Mouse (Mus musculus): ENCODE data around the gene Arhgap23.

Arhgap23 gene

GRCm38 (mm10) chr11:97434704-97435454, 19.5 kb downstream of the Arhgap23 start:
- WGBS: 21% methylated on average over 15 of the region's 15 CpGs

- WGBS: 68% methylated on average over 13 of the region's 13 CpGs
Measured at GRCm38 (mm10) chr11:97435808-97436491, 20.6 kb downstream of the Arhgap23 start.

GRCm38 (mm10) chr11:97437745-97438144, 22.4 kb downstream of the Arhgap23 start:
- WGBS: 16% methylated on average over 5 of the region's 5 CpGs

- WGBS: 57% methylated on average over 9 of the region's 9 CpGs
Measured at GRCm38 (mm10) chr11:97438868-97439267, 23.5 kb downstream of the Arhgap23 start.

- 8% methylated on average over 37 of the region's 37 CpGs for WGBS
Measured at GRCm38 (mm10) chr11:97439935-97440334, 24.6 kb downstream of the Arhgap23 start.

GRCm38 (mm10) chr11:97440441-97440881, 25.1 kb downstream of the Arhgap23 start:
- 7% methylated on average over 34 of the region's 34 CpGs for WGBS

- 35% methylated on average over 15 of the region's 15 CpGs for WGBS
Measured at GRCm38 (mm10) chr11:97441036-97441657, 25.8 kb downstream of the Arhgap23 start.

GRCm38 (mm10) chr11:97441658-97442125, 26.4 kb downstream of the Arhgap23 start:
- WGBS: 22% methylated on average over 3 of the region's 3 CpGs

GRCm38 (mm10) chr11:97442891-97443675, 27.8 kb downstream of the Arhgap23 start:
- 76% methylated on average over 11 of the region's 11 CpGs for WGBS

- WGBS: 70% methylated on average over 6 of the region's 6 CpGs
Measured at GRCm38 (mm10) chr11:97445596-97445995, 30.3 kb downstream of the Arhgap23 start.

- 70% methylated on average over 4 of the region's 4 CpGs for WGBS
Measured at GRCm38 (mm10) chr11:97445999-97446511, 30.7 kb downstream of the Arhgap23 start.

GRCm38 (mm10) chr11:97447979-97448378, 32.6 kb downstream of the Arhgap23 start:
- 76% methylated on average over 7 of the region's 7 CpGs for WGBS

GRCm38 (mm10) chr11:97448611-97449394, 33.5 kb downstream of the Arhgap23 start:
- 70% methylated on average over 11 of the region's 11 CpGs for WGBS

GRCm38 (mm10) chr11:97449601-97450293, 34.4 kb downstream of the Arhgap23 start:
- WGBS: 2% methylated on average over 15 of the region's 15 CpGs

GRCm38 (mm10) chr11:97450305-97450922, 35.1 kb downstream of the Arhgap23 start:
- WGBS: 18% methylated on average over 10 of the region's 10 CpGs

- 75% methylated on average over 15 of the region's 15 CpGs for WGBS
Measured at GRCm38 (mm10) chr11:97451625-97452024, 36.3 kb downstream of the Arhgap23 start.

GRCm38 (mm10) chr11:97457120-97457519, 41.8 kb downstream of the Arhgap23 start:
- 56% methylated on average over 4 of the region's 4 CpGs for WGBS

- WGBS: 95% methylated on average over 3 of the region's 3 CpGs
Measured at GRCm38 (mm10) chr11:97461307-97461820, 46.0 kb downstream of the Arhgap23 start.

GRCm38 (mm10) chr11:97462538-97462937, 47.2 kb downstream of the Arhgap23 start:
- 70% methylated on average over 6 of the region's 6 CpGs for WGBS
